In the genomic region with DNA sequence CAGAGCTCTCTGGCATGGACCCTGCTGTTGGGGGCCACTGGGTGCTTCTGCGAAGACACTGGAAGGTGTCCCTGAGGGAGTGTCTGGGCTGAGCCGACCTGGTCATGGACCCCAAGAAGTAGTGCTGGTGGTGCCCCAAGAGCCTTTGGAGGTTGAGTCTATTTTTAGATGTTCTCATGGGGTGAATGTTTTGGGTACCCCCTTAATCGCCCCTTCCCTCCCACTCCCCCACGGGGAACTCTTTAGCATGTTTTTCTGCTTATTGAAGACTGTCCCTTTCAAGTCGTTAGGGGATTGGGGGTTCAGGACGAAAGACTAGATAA, we compare ENCODE assay signal across 8 mouse cellular contexts. TPM values are rescaled to one million over a fixed set of nuclear protein-coding genes. Genes with fewer than 3 reads are reported as not detected.
DNase-seq lines count a peak whose midpoint lies in the region; ATAC-seq lines count a peak whose summit lies in the region.

No protein-coding gene starts in this region.

- H3K4me2 ChIP-seq in kidney, embryonic 16.5 days (replicated peaks; ENCODE audit: low read depth, low read length) = peak overlapping the region; percentile 86
- peak overlapping the region; percentile 90 for H3K4me2 ChIP-seq in hindbrain, embryonic 16.5 days (ENCODE audit: low read length)
- H3K4me2 ChIP-seq in midbrain, embryonic 16.5 days (ENCODE audit: low read length) = peak overlapping the region; percentile 81

- H3K9me3 ChIP-seq in kidney, embryonic 16.5 days (ENCODE audit: low read length) = no peaks in the 10 kb centered on the region
- H3K9me3 ChIP-seq in embryonic facial prominence, embryonic 10.5 days = no peaks in the 10 kb centered on the region
- no peaks in the 10 kb centered on the region for H3K9me3 ChIP-seq in hindbrain, embryonic 16.5 days (ENCODE audit: control insufficient read depth, low read length)
- H3K9me3 ChIP-seq in midbrain, embryonic 16.5 days (replicated peaks; ENCODE audit: control insufficient read depth, low read length, poor library complexity, severe bottlenecking) = no peaks in the 10 kb centered on the region

- peaks cover 15% of the 10 kb centered on the region for H3K4me1 ChIP-seq in kidney, embryonic 16.5 days (ENCODE audit: insufficient read depth, low read length)
- H3K4me1 ChIP-seq in embryonic facial prominence, embryonic 10.5 days = peaks cover 34% of the 10 kb centered on the region
- H3K4me1 ChIP-seq in hindbrain, embryonic 16.5 days (ENCODE audit: control insufficient read depth, insufficient read depth, low read depth, low read length) = peaks cover 8% of the 10 kb centered on the region
- peaks cover 14% of the 10 kb centered on the region for H3K4me1 ChIP-seq in midbrain, embryonic 16.5 days (ENCODE audit: control insufficient read depth, insufficient read depth, low read length)

- peak overlapping the region; percentile 80 for H3K4me3 ChIP-seq in kidney, embryonic 16.5 days (ENCODE audit: low read length)
- peak overlapping the region; percentile 92 for H3K4me3 ChIP-seq in embryonic facial prominence, embryonic 10.5 days
- H3K4me3 ChIP-seq in hindbrain, embryonic 16.5 days (ENCODE audit: low read length) = peak overlapping the region; percentile 88
- peak overlapping the region; percentile 83 for H3K4me3 ChIP-seq in midbrain, embryonic 16.5 days (ENCODE audit: low read depth, low read length)

- H3K36me3 ChIP-seq in kidney, embryonic 16.5 days (ENCODE audit: insufficient read depth, low read length) = 0 out of 2 replicates have a peak, but pooled peaks cover 3% of the 10 kb centered on the region
- peaks cover 34% of the 10 kb centered on the region for H3K36me3 ChIP-seq in embryonic facial prominence, embryonic 10.5 days (replicated peaks)
- H3K36me3 ChIP-seq in hindbrain, embryonic 16.5 days (ENCODE audit: control insufficient read depth, insufficient read depth, low read length) = peaks cover 4% of the 10 kb centered on the region; the same call in 1 of the 2 replicates
- no peaks in the 10 kb centered on the region for H3K36me3 ChIP-seq in midbrain, embryonic 16.5 days (ENCODE audit: control insufficient read depth, insufficient read depth, low read length)

- 4% methylated on average over 6 of the region's 6 CpGs for WGBS in kidney, embryonic 16.5 days
- WGBS in embryonic facial prominence, embryonic 10.5 days = 9% methylated on average over 6 of the region's 6 CpGs
- WGBS in hindbrain, embryonic 16.5 days = 5% methylated on average over 6 of the region's 6 CpGs
- 4% methylated on average over 6 of the region's 6 CpGs for WGBS in midbrain, embryonic 16.5 days

- no peaks in the 10 kb centered on the region for H3K27me3 ChIP-seq in kidney, embryonic 16.5 days (ENCODE audit: insufficient read depth, low read length)
- no peaks in the 10 kb centered on the region for H3K27me3 ChIP-seq in embryonic facial prominence, embryonic 10.5 days (replicated peaks; ENCODE audit: low read depth, poor library complexity, severe bottlenecking)
- no peaks in the 10 kb centered on the region for H3K27me3 ChIP-seq in hindbrain, embryonic 16.5 days (replicated peaks; ENCODE audit: control insufficient read depth, insufficient read depth, low read length)
- no peaks in the 10 kb centered on the region for H3K27me3 ChIP-seq in midbrain, embryonic 16.5 days (ENCODE audit: control insufficient read depth, insufficient read depth, low read depth, low read length)

- ATAC-seq in kidney, embryonic 16.5 days (ENCODE audit: low FRiP score, low TSS enrichment) = no peak
- ATAC-seq in hindbrain, embryonic 16.5 days = peak; percentile 19; the same call in 1 of the 2 replicates
- ATAC-seq in midbrain, embryonic 16.5 days = no peak

- H3K9ac ChIP-seq in kidney, embryonic 16.5 days (replicated peaks; ENCODE audit: low read length) = peak overlapping the region; percentile 99
- peak overlapping the region; percentile 98 for H3K9ac ChIP-seq in hindbrain, embryonic 16.5 days (ENCODE audit: low read depth, low read length)
- H3K9ac ChIP-seq in midbrain, embryonic 16.5 days (ENCODE audit: low read depth, low read length) = peak overlapping the region; percentile 97

- H3K27ac ChIP-seq in kidney, embryonic 16.5 days (ENCODE audit: low read length) = peak overlapping the region; percentile 100
- peak overlapping the region; percentile 100 for H3K27ac ChIP-seq in embryonic facial prominence, embryonic 10.5 days (replicated peaks)
- peak overlapping the region; percentile 99 for H3K27ac ChIP-seq in hindbrain, embryonic 16.5 days (ENCODE audit: low read depth, low read length)
- peak overlapping the region; percentile 99 for H3K27ac ChIP-seq in midbrain, embryonic 16.5 days (ENCODE audit: low read length)

- no peak for DNase-seq in kidney, adult 18-20 months
- no peak for DNase-seq in embryonic facial prominence, embryonic 10.5 days (ENCODE audit: low spot score)
- no peak for DNase-seq in urinary bladder, postnatal 25 days (ENCODE audit: low spot score)
- no peak for DNase-seq in right cerebral cortex, postnatal 25 days
- DNase-seq in cerebellum, postnatal 25 days = no peak

RNA-seq across cellular contexts. Expression of gene Mllt10, which starts 10.6 kb away (rescaled TPM):
- 63.4 and 73.6 TPM in 2 replicates for polyA plus RNA-seq in kidney, embryonic 16.5 days (2015; fragmentation: Nextera tagmentation; extraction: Ambion mirVana)
- polyA plus RNA-seq in embryonic facial prominence, embryonic 10.5 days (2016; fragmentation: Nextera tagmentation; extraction: Ambion mirVana) = 64.4 and 65.5 TPM in 2 replicates
- polyA plus RNA-seq in hindbrain, embryonic 16.5 days (2015; fragmentation: Nextera tagmentation; extraction: Ambion mirVana) = 37.5 and 42.9 TPM in 2 replicates
- 43.7 and 45.8 TPM in 2 replicates for polyA plus RNA-seq in midbrain, embryonic 16.5 days (2015; fragmentation: Nextera tagmentation; extraction: Ambion mirVana)

RNA-seq across cellular contexts. Expression of gene Skida1, which starts 16.8 kb away (rescaled TPM):
- 8.8 and 9.2 TPM in 2 replicates for polyA plus RNA-seq in kidney, embryonic 16.5 days (2015; fragmentation: Nextera tagmentation; extraction: Ambion mirVana)
- 15.5 and 16.6 TPM in 2 replicates for polyA plus RNA-seq in embryonic facial prominence, embryonic 10.5 days (2016; fragmentation: Nextera tagmentation; extraction: Ambion mirVana)
- 4.4 and 5.8 TPM in 2 replicates for polyA plus RNA-seq in hindbrain, embryonic 16.5 days (2015; fragmentation: Nextera tagmentation; extraction: Ambion mirVana)
- 5.0 and 7.4 TPM in 2 replicates for polyA plus RNA-seq in midbrain, embryonic 16.5 days (2015; fragmentation: Nextera tagmentation; extraction: Ambion mirVana)

RNA-seq across cellular contexts. Expression of gene A930004D18Rik, which starts 28.1 kb away (rescaled TPM):
- 14.1 and 16.2 TPM in 2 replicates for polyA plus RNA-seq in kidney, embryonic 16.5 days (2015; fragmentation: Nextera tagmentation; extraction: Ambion mirVana)
- polyA plus RNA-seq in embryonic facial prominence, embryonic 10.5 days (2016; fragmentation: Nextera tagmentation; extraction: Ambion mirVana) = 12.7 and 17.7 TPM in 2 replicates
- 6.1 and 8.2 TPM in 2 replicates for polyA plus RNA-seq in hindbrain, embryonic 16.5 days (2015; fragmentation: Nextera tagmentation; extraction: Ambion mirVana)
- polyA plus RNA-seq in midbrain, embryonic 16.5 days (2015; fragmentation: Nextera tagmentation; extraction: Ambion mirVana) = 7.5 and 10.8 TPM in 2 replicates
